Mouse (Mus musculus) kidney, adult 11 months (tissue): ENCODE measurements around the gene Cdc14a.

Experiments
- DNase-seq: peaks from one replicate; pipeline ENCODE4 v3.0.0; 2022

Gene Cdc14a

DNA sequence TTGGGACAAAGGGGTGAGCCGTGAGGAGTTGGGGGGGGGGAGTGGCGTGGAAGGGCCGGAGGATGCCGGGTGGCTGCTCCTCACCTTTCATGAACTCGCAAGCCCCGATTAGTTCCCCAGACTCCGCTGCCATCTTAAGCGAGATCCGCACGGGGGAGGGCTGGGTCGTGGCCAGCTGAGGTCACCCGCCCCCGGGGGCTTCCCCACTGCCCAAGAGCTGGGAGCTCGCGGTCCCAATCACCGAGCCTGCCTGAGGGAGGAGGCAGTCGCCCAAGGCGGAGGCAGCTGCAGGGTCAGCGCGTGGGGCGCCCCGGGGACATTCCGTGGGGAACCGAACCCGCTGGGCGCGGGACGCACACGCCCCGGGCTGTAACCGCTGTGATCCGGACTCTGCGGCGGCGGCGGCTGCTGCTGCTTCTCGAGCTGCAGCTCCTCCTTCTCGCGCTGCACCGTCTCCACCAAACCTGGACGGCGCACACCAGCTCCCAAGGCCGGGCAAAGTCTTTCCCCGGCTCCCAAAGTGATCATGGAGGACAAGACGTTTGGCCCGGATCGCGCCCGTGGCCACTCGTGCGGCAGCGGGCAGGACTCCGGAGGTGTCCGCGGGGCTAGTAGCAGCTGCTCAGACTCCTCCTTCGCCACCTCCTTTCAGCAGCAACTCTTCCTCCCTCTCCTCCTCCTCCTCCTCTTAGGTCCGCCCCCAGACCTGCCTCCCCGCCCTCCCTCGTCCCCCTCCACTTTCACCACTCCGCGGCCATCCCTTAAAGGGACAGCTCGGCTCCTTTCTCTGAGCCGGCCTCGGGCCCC, at the start of gene Cdc14a:
Cdc14a (minus strand) TSS at position 680 of the 807 bp plus-strand sequence.
- no peak for DNase-seq

DNA sequence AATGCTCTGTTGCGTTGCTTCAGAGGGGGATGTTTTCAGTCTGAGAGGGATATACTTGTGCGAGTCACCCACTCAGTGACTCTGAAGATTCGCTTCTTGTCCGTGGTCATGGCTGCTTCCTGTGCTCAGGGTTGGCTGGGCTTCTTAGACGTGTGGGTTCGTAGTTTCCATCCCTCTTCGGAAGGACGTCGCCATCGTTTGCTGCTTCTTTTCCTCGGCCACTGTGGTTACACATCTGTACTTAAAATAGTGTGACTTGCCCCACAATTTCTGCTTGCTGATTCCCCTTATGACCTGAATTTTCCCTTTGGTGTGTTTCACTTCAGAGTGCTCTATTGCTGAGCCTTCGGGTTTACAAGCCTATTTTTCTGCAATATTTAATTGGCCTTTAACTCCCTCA, 41.9 kb upstream of the Cdc14a start:
- DNase-seq = no peak

DNA sequence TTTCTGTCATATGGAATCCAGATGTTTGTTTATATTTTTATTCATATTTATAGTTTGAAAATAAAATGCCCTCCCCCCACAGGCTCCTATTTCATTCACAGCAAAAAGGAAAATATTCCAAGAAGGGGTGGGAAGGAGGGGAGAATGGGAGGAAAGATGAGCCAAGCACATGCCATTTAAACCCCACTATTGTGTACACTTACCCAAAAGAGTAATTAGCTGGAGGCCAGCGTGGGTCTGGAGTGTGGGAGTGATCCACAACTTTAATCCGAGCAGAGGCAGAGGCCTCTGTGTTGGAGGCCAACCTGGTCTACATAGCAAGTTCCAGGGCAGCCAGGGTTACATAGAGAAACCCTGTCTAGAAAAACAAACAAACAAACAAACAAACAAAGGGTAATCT, 40.5 kb upstream of the Cdc14a start:
- DNase-seq = no peak

DNA sequence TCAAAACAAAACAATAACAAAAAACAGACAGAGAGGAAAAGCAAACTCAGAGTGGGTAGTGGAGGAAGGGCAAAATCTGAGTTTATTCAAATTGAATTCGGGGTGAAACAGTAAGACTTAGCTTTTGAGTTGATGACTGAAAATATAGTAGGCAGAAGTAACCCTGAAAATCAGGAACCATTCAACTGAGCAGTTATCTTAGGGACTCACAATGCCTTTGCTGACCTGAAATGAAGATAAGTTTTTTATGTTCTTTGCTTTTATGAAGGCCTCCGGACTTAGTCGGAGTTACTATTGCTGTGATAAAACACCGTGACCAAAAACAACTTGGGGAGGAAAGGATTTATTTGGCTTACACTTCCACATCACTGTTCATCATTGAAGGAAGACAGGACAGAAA, 37.2 kb upstream of the Cdc14a start:
- DNase-seq = no peak

DNA sequence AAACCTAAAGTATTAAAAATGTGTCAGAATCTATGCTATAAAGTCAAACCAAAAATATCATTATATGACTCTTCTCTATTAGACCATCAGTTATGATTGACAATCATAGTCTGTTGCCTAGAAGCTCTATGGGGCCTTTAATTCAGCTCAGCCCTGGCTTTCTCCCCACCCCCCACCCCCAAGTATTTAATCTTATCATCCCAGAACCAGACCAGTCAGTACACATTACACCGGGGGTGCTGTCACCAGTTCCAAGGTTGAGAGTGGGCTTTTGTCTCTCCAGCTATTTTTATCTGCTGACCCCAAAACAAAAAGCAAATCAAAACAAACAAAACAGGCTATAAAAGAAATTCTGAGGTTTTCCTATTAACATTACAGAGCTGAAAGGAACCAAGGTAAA, 30.7 kb upstream of the Cdc14a start:
- no peak for DNase-seq

DNA sequence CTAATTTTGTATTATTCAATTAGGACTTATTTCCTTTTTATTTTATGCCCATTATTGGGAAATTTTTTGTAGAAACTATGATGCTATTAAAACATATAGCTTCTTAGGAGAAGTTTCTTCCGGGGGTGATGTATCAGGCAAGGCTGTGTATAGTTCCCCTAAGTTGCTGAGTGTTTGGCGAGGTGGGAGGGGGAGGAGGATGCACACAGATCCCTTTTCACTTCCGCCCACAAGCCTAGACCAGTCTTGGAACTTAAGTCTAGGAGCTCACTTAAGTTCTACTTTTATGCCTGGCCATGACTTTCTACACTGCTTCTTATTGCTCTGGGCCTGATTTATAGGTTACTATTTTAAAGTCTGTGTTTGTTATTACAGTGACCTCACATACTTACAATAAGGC, 26.9 kb upstream of the Cdc14a start:
- no peak for DNase-seq

DNA sequence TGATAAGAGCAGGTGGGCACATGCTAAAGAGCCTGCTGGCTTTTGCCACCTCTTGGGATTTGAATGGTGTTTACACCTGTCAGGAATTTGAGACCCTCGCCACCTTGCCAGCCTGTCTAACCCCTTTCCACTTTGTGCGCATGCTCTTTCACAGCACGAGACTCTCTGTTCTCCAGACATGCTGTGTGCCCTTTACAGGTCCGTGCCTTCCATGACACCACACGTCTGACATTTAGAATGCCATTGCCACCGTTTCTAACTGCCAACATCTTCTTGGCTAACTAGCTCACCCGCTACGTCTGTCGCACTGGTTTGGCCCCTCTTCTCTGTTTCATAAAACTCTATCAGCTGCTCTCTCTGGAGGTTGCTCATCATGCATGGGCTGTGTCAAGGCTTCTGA, 20.5 kb upstream of the Cdc14a start:
- no peak for DNase-seq

DNA sequence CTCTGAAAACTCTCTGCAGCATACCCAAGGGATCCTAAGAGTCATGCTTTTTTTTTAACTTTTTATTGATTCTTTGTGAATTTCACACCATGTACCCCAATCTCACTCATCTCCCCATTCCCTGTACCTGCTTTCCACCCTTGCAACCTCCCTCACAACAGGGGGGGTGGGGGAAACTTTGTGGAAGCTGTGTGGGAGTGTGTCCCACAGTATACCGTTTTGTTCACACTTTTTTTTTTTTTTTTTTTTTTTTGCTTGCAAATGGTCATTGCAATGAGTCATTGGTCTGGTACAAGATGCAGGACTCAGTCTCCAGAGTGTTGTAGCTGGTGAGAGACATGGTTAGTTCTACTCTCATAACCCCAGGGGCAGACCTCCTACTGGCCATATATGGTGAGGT, 19.0 kb upstream of the Cdc14a start:
- DNase-seq = no peak

DNA sequence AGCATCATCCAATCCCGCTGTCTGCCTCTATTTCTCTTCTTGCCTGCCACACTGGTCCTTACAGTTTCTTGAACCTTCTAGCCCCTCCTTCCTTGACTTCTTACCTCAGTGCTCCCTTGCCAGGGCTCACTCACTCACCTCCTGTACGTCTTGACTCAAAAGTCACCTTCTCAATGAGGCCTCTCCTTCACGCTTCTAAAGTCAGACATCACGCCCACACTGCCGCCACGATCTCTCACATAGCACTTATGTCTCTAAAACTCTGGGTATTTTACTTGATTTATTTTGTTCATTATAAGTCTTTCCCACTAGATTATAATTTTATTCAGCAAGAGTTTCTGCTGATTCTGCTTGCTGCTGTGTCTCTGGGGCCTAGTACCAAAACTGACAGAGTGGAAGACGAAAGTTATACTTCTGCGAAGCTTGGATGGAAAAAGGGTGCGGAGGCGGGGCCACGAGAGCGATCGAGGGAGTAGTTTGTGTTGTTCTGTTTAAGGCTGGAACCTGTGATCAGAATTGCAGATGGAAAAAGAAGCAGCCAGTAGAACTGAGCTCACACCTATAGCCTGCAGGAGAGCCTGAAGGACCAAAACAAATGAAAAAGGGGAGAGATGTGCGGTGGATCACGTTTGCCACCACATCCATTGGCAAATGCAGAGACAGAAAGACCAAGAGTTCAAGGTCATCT, 17.8 kb upstream of the Cdc14a start:
- no peak for DNase-seq

DNA sequence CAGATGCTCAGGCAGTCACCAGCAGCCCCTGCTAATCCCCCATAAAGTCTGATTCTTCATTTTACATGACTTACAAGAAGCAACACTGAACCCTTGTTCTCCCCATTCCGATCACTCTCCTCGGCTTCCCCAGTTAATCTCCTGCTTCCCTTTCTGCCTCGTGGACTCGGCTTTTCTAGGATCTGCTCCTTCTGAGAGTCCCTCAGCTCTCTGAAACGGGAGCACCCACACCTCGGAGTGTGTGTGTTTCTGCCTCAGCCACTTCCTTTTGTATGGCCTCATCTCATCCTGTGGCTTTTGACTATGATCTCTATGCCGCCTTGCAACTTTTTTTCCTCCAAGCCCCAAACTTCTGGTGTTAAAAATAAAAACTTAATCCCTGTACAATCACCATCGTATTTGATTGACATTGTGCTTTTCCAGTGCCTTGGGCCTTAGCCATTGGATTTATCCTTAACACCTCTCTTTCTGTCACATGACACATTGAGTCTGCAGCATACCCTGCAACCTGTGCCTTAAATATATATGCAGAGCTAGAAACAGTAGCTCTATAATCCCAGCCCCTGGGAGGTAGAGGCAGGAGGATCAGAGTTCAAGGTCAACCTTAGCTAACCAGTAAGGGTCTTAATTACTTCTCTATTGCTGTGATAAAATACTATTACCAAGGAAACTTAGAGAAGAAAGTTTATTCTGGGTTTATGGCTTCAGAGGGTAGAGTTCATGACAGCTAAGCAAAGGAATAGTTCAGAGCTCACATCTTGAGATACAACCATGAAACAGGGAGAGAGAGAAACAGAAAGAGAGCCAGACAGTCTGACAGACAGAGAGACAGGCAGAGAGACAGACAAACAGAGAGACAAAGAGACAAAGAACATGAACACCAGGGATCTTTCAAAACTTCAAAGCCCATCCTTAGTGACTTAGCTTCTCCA, 16.5 kb upstream of the Cdc14a start:
- no peak for DNase-seq

DNA sequence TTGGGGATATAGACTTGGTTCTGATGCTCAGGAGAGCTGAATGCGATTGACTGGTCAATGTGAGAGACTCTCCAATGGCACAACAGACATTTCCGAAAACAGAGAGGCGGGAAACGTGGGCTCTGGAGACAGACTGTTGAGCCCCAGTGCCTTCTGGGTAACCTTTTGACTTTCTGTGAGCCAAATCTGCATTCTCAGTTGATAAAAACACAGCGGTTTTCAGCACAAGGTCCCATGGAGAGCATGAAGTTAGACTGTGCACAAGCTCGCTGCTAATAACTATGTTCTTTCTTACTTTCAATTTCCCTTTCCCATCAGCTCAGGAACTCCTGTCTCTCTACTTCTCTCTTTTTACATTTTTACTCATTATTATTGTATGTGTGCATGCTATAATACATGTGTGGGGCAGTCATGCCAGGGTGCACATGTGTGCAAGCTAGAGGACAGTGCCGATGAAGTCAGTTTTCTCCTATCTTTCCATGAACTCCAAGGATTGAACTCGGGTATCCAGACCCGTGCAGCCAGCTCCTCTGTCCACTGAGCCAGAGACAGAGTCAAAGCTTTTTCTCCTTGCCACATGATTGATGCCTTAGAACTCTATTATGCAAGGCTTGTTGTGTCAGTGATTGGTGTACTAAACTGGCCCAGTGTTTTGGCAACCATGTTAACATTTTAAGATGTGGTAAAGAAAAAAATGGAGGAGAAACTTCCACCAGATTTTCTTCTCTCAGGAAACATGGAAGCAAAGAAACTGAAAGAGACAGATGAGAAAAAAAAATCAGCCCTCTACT, 13.2 kb upstream of the Cdc14a start:
- no peak for DNase-seq

DNA sequence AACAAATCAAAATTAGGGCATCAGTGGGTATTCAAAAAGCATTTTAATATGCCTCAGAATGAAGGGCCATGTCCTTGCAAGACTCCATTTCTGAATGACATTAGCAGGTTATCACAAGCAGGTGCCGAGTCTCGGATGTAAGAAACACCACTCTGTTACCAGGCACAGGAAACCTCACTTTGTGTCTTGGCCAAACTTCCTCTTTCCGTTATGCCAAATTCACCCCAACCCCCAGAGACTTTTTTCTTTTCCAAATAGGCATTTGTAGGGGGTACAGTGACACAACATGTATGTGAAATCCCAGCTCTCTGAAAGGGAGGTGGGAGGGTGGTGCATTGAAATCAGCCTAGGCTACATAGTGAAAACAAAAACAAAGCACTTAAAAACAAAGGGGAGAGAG, 12.3 kb upstream of the Cdc14a start:
- DNase-seq = no peak

DNA sequence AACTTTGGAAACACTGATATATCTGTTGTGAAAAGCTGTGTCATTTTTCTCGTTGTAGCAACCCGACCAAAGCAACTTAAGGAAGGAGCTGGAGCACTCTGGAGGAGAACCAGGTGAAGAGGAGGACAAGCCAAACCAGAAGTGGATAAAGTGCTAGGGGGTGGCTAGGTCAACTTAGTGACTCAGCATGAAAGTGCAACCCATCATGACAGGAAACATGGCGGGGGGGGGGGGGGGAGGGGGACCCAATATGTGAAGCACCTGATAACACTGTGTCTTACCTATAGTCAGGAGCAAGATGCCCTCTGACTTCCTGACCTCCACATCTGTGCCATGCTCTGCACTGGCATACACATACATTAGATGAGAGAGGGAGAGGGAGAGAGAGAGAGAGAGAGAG, 10.9 kb upstream of the Cdc14a start:
- DNase-seq = no peak

DNA sequence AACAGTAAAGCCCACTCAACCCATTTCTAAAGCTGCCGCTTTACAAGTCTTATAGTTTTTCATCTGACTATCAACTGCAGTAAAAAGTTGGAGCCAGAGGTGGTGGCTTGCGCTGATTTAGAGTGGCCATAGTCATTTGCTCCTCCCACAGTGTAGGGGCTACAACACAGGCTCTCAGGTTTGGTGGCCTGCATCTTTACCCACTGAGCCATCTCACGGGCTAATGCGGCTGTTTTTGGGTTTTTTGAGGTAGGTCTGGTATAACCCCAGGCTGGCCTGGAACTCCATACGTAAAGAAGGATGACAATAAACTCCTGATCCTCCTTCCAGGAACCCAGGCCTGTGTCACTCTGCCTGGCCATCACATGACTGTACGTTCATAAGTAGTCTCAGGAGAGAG, 2.1 kb upstream of the Cdc14a start:
- no peak for DNase-seq

DNA sequence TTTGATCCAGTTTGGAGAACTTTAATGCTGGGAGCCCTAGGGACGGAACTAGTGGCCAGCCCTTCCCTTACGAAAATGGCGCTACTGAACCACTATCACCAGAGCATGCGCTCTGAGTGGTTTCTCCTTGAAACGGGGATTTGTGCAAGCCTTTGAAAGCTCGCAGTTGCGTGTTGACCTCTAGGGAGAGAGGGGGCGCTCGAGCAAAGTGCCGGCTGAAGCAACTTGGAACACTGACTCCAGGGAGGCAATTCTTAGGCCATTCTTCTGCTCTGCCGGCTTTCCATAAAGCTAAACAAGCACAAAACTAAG, 1.1 kb upstream of the Cdc14a start:
- DNase-seq = peak; percentile 84

DNA sequence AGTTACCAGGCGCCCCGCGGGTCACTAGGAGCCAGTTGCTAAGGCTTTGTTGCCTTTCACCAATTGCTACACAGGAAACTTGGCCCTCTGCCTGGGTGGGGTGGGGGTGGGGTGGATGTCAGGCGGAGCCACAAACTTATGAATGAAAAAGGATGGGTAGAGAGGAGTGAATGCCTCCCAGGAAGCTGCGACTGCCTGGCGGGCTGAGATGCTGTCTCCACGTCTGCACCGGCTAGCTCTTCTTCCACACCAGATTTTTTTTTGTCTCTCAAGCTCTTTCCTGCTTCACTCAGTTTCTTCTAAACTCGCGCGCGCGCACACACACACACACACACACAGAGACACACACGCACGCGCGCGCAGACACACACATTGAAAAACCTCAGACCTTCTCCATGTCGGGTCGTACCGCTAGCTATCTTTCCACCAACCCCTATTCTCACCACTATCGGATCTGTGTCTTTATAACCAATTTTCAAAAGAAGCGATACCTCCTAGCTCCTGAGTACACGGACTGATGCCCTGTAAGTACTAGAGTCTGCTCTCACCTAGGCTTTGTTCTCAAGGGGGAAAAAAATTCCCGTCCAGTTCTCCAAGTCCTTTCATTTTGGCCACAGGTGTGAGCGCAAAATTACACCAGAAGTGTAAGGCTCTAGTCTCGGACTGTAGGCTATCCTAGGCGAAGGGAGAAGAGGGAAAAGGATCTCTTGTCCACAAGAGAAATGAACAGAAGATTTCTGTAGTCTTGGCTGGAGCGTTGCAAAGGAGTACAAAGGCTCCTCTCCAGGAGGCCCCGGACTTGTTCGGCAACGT, 534 bp upstream of the Cdc14a start:
- DNase-seq = peak; percentile 80

DNA sequence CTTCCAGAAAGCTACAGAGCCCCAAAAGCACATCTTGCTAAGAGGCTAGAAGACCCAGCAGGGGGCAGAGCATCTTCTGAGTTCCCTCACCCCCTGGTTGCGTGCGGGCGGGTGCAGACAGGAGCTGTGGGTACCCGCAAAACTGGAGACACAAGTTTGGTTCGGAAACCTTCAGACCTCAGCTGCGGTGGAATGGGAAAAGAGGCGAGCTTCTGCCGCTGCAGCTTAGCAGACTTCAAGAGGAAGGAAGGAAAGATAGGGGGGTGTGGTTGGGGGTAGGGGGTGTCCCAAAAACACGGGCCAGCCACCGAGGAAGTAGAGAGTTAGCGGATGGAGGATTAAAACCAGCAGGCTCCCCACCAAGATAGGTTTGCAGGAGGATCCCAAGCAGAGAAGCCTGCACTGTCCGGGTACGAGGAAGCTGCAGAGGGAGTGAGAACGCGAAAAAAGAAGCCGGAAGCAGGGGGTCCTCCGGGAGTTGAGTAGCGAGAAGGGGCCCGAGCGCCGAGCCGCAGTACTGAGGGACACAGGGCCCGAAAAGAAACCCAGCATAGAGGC, 958 bp downstream of the Cdc14a start:
- DNase-seq = peak; percentile 24

DNA sequence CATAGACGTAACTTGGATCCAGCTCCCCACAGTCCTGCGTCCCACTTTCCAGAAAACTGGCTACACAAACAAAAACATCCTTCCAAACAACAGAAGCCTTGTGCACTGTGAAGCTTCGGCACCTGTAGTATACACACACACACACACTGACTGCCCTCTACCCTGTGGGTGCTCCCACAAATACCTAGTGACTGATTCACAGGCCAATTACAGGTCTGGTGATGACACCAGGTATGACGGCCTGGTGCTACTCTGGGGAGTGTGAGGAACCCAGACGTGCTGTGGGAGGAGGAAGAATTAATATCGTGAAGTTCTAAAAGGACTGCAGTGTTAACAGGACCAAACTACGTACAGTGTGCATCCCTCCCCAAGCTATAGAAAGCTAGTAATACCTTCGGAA, 1.8 kb downstream of the Cdc14a start:
- no peak for DNase-seq

DNA sequence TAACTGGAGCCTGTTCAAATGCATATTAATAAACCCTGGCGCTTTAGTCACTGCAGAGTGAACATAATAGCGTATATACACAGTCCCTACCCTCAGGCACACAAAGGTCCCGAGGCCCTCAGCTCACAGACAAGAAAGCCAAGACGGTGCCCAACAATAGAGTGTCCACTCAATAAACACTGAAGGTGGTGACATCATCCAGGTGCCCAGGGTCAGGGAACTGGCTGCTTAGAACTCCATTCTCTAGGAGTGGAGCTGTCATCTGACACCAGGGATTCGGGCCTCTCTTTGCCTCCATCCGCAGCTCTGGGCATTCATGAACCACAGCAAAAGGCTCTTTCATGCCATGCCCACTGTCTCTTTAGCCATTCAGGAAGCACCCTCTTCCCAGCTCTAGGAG, 2.7 kb downstream of the Cdc14a start:
- DNase-seq = no peak

DNA sequence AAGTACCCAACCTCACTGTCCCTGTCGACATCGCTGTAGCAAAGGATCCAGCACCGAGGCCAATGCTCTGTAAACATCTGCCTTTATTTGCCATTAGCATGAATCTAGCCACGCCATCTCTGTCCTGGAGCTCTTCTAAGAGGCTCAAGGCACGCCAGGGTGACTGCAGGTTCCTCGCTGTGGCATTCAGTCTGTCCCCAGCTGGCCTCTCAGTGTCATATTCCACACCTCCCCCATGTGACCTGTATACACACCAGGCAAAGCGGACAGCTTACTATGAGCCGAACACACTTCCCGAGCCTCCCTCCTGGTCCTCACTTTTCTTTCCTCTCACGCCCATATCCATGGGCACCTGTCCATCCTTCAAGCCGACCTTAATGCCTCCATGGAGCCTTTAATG, 4.0 kb downstream of the Cdc14a start:
- DNase-seq = no peak

DNA sequence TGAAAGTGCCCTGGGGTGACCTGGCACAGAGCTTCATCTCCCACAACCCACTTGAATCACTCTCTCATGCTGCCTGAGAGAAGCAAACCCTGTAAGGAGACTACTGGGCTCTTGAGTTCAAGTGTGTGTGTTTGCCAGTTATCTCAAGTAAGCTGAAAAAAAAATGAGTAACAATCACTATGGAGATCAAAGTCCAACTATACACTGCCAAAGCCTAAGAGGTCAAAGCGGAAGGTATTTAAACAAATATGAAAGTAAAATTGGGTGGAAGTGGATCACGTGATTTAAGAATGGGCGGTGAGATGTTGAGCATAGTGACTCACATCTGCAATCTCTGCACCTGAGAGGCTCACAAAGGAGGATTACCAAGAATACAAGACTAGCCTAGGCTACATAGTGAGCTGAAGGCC, 9.4 kb downstream of the Cdc14a start:
- no peak for DNase-seq
